Mouse (Mus musculus): ENCODE measurements around the gene Mcts1.

Mcts1 gene

DNA sequence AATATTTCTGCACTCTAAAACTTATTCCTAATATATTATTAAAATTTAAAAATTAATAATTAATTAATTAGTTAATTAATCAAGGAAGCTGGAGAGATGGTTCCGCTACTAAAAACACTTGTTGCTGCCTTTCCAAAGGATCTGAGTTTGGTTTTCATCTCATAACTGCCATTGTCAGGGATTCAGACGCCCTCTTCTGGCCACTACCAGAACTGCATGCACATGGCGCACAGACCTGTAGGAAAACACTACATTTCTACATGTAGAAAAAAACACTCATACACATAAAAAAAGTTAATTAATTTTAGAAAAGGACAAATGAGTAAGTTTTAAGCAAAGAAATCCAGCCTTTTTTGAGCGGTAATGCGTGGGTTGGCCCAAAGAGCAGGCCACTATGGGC, 54.3 kb downstream of the Mcts1 start:
- no peak for DNase-seq (ENCODE audit: low read depth, low spot score)

DNA sequence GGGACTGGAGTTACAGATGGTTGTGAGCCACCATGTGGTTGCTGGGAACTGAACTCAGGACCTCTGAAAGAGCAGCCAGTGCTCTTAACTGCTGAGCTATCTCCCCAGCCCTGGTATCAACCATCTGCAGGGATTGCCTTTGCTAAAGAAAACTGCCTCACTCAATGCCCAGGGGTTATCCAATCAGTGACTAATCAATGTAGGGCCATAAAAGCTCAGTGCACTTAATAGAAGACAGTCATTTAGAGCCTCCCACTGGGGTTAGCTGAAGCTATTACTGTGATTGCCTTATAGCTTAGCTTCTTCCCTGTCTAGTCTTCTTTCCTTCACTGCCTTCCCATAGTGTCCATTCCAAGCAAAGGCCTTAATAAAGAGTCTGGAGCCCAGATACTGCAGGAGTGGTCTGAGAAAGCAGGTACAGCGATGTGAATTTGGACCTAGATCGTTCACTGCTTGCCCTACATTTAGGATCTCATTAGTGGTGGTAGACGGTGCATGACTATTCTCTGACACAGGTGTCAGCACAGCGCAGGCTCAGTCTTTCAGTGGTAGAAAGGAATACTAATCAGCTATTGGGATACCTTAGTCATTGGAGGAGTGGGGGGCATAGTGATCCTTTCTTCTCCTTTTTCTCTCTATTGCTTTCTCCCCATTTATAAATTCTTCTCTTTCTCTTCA, 56.0 kb downstream of the Mcts1 start:
- DNase-seq (ENCODE audit: low read depth, low spot score), result no peak

Data from mesoderm, embryonic 11.5 days (tissue).